Mouse (Mus musculus): ENCODE data around the gene Rsad2.
"Not testable (repeated sequence)": the region's sequence is repeated elsewhere in the genome, so short reads cannot be mapped to it uniquely, and the experiment has no call there.

Gene Rsad2

GRCm38 (mm10) chr12:26456028-26456698 is at the start of gene Rsad2:
Rsad2 (minus strand) TSS chr12:26456452.
- in situ Hi-C loops (cut with MboI, MseI): no loop called here

GRCm38 (mm10) chr12:26501042-26501441 is 44.8 kb upstream of the Rsad2 start:
- in situ Hi-C loops (cut with MboI, MseI): no loop called here

DNA sequence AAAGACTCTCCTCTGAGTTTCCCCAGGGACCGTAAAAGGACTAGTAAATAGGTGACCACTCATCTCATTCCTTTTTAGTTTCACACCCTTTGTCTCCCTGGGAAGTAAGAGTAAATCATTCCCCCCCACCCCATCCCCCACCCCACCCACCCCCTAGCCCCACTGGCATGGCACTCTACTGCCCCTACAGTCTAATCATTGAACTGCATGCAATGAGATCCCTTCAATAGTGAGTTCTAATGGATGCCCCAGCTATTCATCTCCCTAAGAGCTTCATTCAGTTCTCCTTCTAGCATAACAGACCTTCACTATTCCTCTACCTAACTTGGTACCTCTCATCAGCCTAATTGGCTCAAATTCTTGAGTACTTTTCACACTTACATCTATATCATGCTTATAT is 33.7 kb upstream of the Rsad2 start:
- in situ Hi-C loops (cut with MboI, MseI): no loop called here

DNA sequence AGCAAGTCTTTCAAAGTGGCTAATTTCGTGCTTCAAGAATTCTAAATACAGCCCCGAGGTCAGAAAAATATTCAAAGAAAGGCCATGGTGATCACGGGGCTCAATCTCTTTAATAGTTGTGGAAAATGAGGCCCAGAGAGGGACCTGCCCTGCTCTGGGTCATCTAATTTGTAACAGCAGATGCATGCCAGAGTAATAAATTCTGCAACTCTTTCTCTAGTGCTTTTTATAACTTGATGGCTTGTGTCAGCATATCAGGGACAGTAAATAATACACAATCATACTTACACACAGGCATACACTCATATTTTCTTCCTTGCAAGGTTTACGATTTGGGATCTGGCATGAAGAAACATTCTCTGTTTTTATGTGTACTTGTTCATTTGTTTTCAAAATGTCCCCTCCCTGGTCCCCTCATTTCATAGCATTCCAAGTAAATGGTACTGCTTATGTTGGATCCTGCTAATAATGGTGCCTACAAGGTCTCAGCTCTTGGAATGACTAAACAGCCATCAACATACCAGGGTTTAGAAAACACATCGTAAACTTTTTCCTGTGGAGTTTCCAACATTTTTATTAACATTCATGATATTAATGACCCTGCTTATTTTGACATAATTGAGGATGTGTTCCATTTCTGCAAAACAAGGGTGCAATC is 32.5 kb upstream of the Rsad2 start:
- in situ Hi-C loops (cut with MboI, MseI): no loop called here

DNA sequence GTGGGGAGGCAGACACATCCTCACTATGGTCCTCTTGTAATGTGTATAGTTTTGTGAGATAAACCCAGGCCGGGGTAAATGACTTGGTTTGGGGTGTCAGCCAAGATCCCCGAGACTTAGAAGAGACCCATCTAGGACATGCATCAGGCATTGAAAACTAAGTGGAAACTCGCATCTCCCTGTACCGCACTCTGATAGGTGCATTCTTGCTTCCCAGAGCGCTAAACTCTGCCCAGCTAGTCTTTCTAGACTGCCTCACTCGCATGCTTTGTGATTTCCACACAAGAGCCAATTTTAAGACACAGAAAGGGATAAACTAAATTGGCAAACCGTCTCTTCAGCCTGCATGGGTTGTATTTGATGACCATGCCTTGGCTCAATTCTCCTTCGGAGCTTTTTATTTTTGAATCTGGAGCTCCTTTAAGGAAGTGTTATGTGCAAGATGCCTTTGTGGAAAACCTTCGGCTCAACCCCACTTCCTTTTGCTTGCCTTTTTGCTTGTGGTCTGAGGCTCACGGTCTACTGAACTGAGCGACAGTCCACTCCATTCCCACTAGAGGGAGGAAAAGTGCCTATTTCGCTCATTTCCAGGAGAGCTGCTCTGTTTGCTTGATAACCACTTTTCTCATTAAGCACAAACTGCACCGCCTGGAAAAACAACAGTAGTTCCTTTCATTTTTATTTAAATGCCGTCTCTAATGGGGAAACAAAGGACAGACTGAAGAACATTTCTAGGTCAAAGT is 31.8 kb upstream of the Rsad2 start:
- in situ Hi-C loops (cut with MboI, MseI): no loop called here

GRCm38 (mm10) chr12:26485738-26486580 is 29.7 kb upstream of the Rsad2 start:
- in situ Hi-C loops (cut with MboI, MseI): not testable (repeated sequence)

- in situ Hi-C loops (cut with MboI, MseI): no loop called here
Observed at GRCm38 (mm10) chr12:26478196-26479004, 22.1 kb upstream of the Rsad2 start.

DNA sequence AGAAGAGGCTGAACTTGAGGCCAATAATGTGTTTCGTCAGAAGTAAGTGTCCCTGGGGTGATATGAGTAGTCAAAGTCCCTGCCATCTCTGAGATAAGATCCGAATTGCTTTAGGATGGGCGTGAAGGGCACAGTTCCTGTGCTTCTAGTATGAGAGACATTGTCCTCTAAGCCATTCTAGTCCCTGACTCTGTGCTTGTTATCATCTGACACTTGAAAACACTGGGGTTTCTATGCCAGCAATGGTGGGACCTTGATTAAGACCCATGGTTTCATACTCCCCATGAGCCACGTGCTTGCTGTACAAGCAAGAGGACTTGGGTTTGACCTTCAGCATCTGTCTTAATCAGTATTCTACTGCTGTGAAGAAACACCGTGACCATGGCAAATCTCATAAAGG is 20.9 kb upstream of the Rsad2 start:
- in situ Hi-C loops (cut with MboI, MseI): no loop called here

GRCm38 (mm10) chr12:26473746-26474145 is 17.5 kb upstream of the Rsad2 start:
- in situ Hi-C loops (cut with MboI, MseI): no loop called here

DNA sequence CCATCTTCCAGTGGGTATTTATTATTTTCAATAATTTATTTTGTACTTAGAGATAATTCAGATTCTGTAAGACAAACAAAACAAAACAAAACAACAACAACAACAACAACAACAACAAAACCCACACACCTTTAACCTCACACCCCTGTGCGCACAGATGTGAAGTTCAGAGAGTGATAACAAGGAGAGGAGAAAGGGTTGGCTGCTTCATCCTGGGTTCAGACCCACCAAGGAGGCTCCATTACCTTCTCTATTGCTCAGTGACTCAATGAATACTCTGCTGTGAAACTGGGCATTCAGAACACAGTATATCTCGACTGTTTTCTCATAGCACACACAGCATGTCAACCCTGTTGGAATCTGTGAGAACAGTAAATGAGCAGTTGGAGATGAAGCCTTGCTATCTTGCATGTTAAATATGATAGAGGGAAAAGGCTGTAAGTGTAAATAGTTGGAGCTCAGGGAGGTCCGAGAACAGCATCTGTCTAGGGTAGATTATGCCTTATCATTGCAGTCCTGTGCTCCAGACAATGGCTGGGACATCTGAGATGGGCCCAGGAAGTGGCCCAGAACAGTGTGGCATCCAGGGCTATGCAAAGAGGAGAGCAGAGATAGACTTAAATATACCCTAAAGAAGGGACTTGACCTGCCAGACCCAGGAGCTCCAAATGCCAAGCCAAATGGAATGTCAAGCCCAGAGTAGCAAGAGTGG is 16.7 kb upstream of the Rsad2 start:
- in situ Hi-C loops (cut with MboI, MseI): no loop called here

DNA sequence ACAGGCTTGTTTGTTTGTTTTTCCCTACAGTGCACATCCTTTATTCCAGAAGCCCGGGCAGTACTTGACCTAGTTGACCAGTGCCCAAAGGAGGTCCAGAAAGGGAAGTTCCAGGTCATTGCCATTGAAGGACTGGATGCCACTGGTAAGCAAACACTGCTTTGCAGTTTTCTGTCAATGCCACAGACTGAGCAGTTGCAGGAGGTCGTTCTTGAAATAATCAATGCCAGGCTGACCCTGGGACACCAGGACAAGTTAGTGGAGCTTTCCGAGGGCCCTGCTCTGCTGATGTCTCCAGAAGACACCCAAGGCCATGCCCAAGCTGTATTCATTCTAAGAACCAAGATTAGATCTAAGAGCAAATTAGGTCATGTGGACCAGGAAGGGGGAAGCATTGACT is 15.1 kb upstream of the Rsad2 start:
- in situ Hi-C loops (cut with MboI, MseI): no loop called here

- in situ Hi-C loops (cut with MboI, MseI): no loop called here
Observed at GRCm38 (mm10) chr12:26470042-26470409, 13.8 kb upstream of the Rsad2 start.

- in situ Hi-C loops (cut with MboI, MseI): no loop called here
Observed at GRCm38 (mm10) chr12:26469098-26470041, 13.1 kb upstream of the Rsad2 start, which contains the start of gene Cmpk2. Cmpk2 (plus strand) TSS chr12:26469204.

DNA sequence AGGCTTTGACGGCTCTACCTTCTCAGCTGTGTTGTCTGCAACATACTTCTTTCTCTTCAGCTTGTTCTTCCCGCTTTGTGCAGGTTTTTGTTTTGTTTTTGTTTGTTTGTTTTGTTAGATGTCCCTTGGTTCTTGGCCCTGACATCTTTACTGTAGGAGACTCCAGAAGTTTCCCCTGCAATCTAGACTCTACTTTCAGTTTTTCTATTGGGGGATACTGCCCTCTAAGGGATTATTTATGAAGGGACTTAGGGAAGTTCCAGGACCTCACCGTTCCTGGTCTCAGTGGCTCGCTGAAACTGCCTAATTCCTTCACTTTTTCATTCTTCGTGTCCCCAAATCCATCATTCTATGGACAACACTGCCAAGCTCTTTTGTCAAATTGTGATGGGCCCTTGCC is 9.3 kb upstream of the Rsad2 start:
- in situ Hi-C loops (cut with MboI, MseI): no loop called here

- in situ Hi-C loops (cut with MboI, MseI): no loop called here
Observed at GRCm38 (mm10) chr12:26460091-26460490, 3.8 kb upstream of the Rsad2 start.

GRCm38 (mm10) chr12:26454682-26455081 is 1.6 kb downstream of the Rsad2 start:
- in situ Hi-C loops (cut with MboI, MseI): no loop called here

- in situ Hi-C loops (cut with MboI, MseI): no loop called here
Observed at GRCm38 (mm10) chr12:26452951-26453350, 3.3 kb downstream of the Rsad2 start.

- in situ Hi-C loops (cut with MboI, MseI): no loop called here
Observed at GRCm38 (mm10) chr12:26451150-26451549, 5.1 kb downstream of the Rsad2 start.

DNA sequence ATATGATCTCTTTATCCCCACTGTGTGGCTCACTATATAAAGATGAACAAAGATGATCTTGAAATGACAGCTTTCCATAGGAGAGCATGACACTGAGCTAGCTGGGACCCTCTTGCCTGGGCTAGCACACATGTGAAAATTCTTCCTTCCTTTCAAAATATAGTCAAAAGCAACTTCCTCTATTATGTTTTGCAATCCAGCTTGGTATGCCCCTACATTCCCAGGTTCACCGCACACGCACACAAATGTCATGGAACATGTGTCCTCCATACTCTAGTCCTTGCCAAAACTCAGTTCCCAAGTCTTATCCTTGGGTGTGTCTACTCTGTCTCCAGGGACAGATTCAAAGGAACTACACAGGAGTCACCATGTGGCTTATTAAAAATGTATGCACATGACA is 6.8 kb downstream of the Rsad2 start:
- in situ Hi-C loops (cut with MboI, MseI): no loop called here

All from T-helper 2 cell (primary cell).